Mouse (Mus musculus) heart, embryonic 14.5 days (tissue): ENCODE data around the gene Ttll9. TPM values are rescaled to one million over a fixed set of nuclear protein-coding genes. Genes with fewer than 3 reads are reported as not detected.

Experiments used
- ATAC-seq: fragments of 200-750 bp; cut with Nextera tagmentation; 2 replicates; pipeline ENCODE4 v1.8.0; 2017; ENCODE audit warnings: low read depth, moderate TSS enrichment; ENCODE audit not compliant: insufficient number of reproducible peaks, insufficient read depth, low FRiP score
- H3K27ac ChIP-seq, 2 experiments: fragments of 200-500 bp in 1 of 2; fragments of 300-500 bp in 1 of 2; sonication (generic) in 1 of 2; replicated peaks in 1 of 2; 2 replicates each; pipeline ENCODE4 v1.5.1; 2012 to 2014; ENCODE audit warnings: low read depth in 2 of 2, low read length in 2 of 2, control low read depth in 1 of 2, mild to moderate bottlenecking in 1 of 2, mixed read lengths in 1 of 2; ENCODE audit not compliant: control insufficient read depth in 1 of 2, insufficient read depth in 1 of 2
- H3K27me3 ChIP-seq: fragments of 300-500 bp; sonication (generic); 2 replicates; pipeline ENCODE4 v1.6.1; 2014; ENCODE audit warnings: mild to moderate bottlenecking, low read length, control low read depth; ENCODE audit not compliant: control insufficient read depth, insufficient read depth
- H3K36me3 ChIP-seq: fragments of 300-500 bp; sonication (generic); 2 replicates; pipeline ENCODE4 v1.6.1; 2014; ENCODE audit warnings: mild to moderate bottlenecking, control low read depth, low read length, mixed read lengths; ENCODE audit not compliant: control insufficient read depth, insufficient read depth
- H3K4me1 ChIP-seq, 2 experiments: fragments of 200-500 bp in 1 of 2; fragments of 300-500 bp in 1 of 2; sonication (generic) in 1 of 2; 2 replicates each; pipeline ENCODE4 v1.6.1; 2012 to 2014; ENCODE audit warnings: low read length in 2 of 2, control low read depth in 1 of 2, mixed read lengths in 1 of 2; ENCODE audit not compliant: control insufficient read depth in 2 of 2, insufficient read depth in 2 of 2
- H3K4me2 ChIP-seq: fragments of 300-500 bp; sonication (generic); 2 replicates; pipeline ENCODE4 v1.6.1; 2014; ENCODE audit warnings: mild to moderate bottlenecking, low read length
- H3K4me3 ChIP-seq, 2 experiments: fragments of 200-500 bp in 1 of 2; fragments of 300-500 bp in 1 of 2; sonication (generic) in 1 of 2; 2 replicates each; pipeline ENCODE4 v1.5.1; 2012 to 2014; ENCODE audit warnings: low read length in 2 of 2, mild to moderate bottlenecking in 2 of 2, control low read depth in 1 of 2, low read depth in 1 of 2, moderate library complexity in 1 of 2; ENCODE audit not compliant: control insufficient read depth in 1 of 2, insufficient read depth in 1 of 2
- H3K9ac ChIP-seq: fragments of 300-500 bp; sonication (generic); 2 replicates; pipeline ENCODE4 v1.6.1; 2014; ENCODE audit warnings: mild to moderate bottlenecking, low read length
- H3K9me3 ChIP-seq: fragments of 300-500 bp; sonication (generic); 2 replicates; pipeline ENCODE4 v1.6.1; 2016; ENCODE audit warnings: low read length, control low read depth; ENCODE audit not compliant: control insufficient read depth
- WGBS: fragments of 180-500 bp; shearing (Covaris S2); extraction: QIAGEN DNeasy Blood & Tissue Kit; methylation state at CpG from one replicate; pipeline ENCODE4 v1.1.7; 2014; 5-methylcytosine and 5-hydroxymethylcytosine counted together
- polyA plus RNA-seq: library from polyadenylated mRNA; unstranded; fragments of >200 nt; fragmentation: Nextera tagmentation; extraction: Ambion mirVana; gene quantifications from 2 replicates; pipeline ENCODE4 v1.2.1, GENCODE M21; 2014

The Ttll9 gene
- polyA plus RNA-seq, 1 experiment from 2014 or later: 0.30 TPM

DNA sequence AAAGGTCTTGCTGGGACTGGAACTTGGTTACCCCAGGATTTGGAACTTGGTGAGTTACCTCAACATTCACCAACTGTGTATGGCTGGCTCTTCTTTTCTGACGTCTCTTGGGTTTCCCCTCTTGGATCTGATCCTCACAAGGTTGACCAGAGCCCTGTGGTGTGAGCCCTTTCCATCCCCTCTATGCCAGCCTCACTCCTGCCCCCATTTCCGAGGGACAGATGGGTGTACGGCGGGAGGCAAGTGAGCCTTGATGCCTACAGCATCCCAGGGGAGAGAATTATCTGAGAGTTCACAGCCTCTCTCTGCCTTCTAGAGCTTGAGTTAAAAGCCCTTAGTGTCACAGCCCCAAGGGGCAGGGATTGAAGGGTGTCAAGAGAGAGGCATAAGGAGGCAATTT lies 65.2 kb downstream of the Ttll9 start:
- no peak for ATAC-seq
- no peak overlapping the region for H3K9ac ChIP-seq
- no peaks in the 10 kb centered on the region for H3K9me3 ChIP-seq
- no peaks in the 10 kb centered on the region for H3K36me3 ChIP-seq
- no peak overlapping the region for H3K4me2 ChIP-seq
- no peak overlapping the region for H3K27ac ChIP-seq
- no peak overlapping the region for H3K4me3 ChIP-seq
- H3K4me1 ChIP-seq: peaks cover 0 to 4% of the 10 kb centered on the region in 2 experiments; a peak in 1 of 4 replicates
- 41% methylated on average over 4 of the region's 4 CpGs for WGBS
- H3K27me3 ChIP-seq: peaks cover 51% of the 10 kb centered on the region

DNA sequence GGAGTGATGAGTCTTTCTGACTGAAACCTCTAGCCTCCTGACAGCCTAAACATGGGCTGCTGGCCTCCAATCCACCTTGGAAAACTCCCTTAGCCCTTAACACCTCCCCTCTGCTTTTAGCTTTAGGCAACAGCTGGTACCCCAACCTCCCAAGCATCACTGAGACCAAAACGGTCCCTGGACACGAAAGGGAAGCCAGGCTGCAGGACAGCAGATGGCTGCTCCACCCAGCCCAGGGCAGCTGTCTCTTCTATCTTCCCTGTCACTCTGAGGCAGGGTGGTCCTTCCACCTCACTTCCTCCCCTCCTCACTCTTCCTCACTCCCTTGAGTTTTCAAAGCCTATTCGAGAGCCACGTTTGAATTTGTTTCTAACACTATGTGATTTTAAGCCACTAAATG lies 68.1 kb downstream of the Ttll9 start:
- no peak for ATAC-seq
- Histone ChIP-seq H3K36me3 (no peaks in the 10 kb centered on the region), H3K4me3 (no peak overlapping the region), H3K9me3 (no peaks in the 10 kb centered on the region), H3K4me1 (peaks cover 0 to 4% of the 10 kb centered on the region in 2 experiments; a peak in 1 of 4 replicates), H3K27me3 (peaks cover 76% of the 10 kb centered on the region), H3K27ac (no peak overlapping the region), H3K4me2 (no peak overlapping the region), H3K9ac (no peak overlapping the region)
- 21% methylated on average over 4 of the region's 4 CpGs for WGBS

DNA sequence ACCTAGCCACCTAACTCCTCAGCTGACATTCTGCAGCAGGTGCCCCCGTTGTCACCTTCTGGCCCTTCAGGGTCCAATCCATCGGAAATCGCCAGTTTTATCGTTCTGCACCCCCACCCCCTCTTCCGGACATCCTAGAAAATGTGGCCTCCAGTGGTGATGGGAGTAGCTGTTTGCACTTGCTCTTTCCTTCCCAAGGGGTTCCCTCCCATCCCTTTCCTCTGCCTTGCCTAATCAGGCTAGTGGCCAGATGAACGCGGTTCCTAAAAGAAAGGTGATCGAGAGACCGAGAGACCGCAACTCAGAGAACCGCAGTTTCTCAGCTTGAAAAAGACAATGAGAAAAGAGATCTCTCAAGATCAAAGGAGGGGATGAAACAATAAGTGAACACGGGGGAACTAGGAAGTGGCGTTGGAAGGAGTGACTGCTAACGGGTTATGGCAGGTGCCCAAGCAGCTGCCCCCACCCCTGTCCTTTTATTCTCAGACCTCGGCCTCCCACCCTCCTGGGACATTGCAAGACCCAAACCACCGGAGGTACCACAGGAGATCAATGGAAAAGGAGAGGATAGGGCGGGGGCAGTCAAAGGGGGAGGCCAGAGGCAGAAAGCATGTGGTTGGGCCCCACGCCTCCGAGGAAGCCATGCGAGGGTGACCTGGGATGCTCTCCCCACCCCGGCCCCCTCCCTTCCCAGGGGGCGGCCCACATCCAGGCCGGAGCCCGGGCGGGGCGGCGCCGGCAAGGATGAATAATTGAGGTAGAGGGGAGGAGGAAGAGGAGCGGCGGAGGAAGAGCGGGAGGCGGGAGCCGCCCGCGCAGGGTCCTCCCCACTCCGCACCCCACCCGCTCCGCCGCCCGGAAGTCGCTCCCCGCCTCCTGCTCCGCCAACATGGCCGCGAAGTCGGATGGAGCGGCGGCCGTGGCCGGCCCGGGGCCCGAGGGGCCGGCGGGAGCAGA lies 69.1 kb downstream of the Ttll9 start, which contains the start of gene Xkr7:
Gene Xkr7, plus strand, starts transcription at position 727 of the 957 bp plus-strand sequence.
- ATAC-seq: 0 out of 2 replicates have a peak, but pooled peaks have one; percentile 21

DNA sequence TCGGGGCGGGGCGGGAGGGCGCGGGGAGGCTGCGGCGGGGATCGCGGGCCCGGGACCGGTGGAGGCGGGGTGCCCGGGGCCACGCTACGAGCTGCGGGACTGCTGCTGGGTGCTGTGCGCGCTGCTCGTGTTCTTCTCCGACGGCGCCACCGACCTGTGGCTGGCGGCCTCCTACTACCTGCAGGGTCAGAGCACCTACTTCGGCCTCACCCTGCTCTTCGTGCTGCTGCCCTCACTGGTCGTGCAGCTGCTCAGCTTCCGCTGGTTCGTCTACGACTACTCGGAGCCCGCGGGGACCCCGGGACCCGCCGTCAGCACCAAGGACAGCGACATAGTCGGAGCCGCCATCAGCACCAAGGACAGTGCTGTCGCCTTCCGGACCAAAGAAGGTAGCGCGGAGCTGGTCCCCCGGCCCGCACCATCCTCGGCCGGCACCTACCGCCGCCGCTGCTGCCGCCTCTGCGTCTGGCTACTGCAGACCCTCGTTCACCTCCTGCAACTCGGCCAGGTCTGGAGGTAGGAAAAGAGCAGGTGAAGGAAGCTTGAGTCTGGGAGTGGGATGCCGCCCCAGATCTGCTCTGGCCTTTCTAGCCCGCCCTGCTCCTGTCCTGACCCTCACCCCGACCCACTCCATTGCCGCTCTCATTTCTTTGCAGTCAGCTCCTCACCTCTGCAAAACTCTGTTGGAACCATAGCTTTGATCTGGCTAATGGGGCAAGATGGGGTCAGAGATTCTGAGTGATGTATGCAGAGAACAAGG lies 70.0 kb downstream of the Ttll9 start:
- WGBS: 2% methylated on average over 43 of the region's 58 CpGs
- H3K27ac ChIP-seq: no peak overlapping the region
- H3K9ac ChIP-seq: no peak overlapping the region
- peak overlapping the region; percentile 29 to 36; a peak in 3 of 4 replicates for H3K4me3 ChIP-seq
- H3K27me3 ChIP-seq: peaks cover 81% of the 10 kb centered on the region
- no peaks in the 10 kb centered on the region for H3K9me3 ChIP-seq
- peak overlapping the region; percentile 72 for H3K4me2 ChIP-seq
- peaks cover 0 to 4% of the 10 kb centered on the region in 2 experiments; a peak in 1 of 4 replicates for H3K4me1 ChIP-seq
- peak; percentile 50 for ATAC-seq
- no peaks in the 10 kb centered on the region for H3K36me3 ChIP-seq

More for the DNA sequence above, 69.1 kb downstream of the Ttll9 start, which contains the start of gene Xkr7:
- Histone ChIP-seq H3K4me3 (peak within 1 kb of the TSS; percentile 29 to 36; a peak in 3 of 4 replicates), H3K4me2 (peak within 1 kb of the TSS; percentile 72), H3K27me3 (peaks cover 81% of the 10 kb centered on the region), H3K9me3 (no peaks in the 10 kb centered on the region), H3K36me3 (no peaks in the 10 kb centered on the region), H3K4me1 (peaks cover 0 to 4% of the 10 kb centered on the region in 2 experiments; a peak in 1 of 4 replicates), H3K9ac (no peak within 1 kb of the TSS), H3K27ac (no peak within 1 kb of the TSS)
- 3% methylated on average over 48 of the region's 54 CpGs for WGBS

DNA sequence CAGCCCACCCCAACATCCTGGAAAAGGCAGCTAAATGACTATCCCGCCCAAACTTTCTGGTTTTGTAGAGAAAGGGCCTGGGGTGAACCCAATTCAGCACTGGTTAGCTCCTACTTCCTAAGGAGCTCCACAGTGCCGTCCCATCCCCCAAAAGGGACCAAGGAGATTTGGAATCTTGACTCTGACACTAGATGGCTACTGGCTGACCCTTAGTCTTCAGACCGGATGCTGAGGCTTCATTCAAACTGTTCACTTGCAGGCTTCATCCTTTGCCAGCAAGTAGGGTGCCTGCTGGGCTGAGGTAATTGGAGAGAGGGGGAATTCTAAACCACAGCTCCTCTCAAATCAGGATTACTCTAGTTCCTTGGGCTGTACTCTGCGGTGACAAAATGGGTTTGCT lies 70.7 kb downstream of the Ttll9 start:
- no peak overlapping the region for H3K4me2 ChIP-seq
- H3K9me3 ChIP-seq: no peaks in the 10 kb centered on the region
- no peak overlapping the region for H3K9ac ChIP-seq
- H3K4me1 ChIP-seq: peaks cover 0 to 4% of the 10 kb centered on the region in 2 experiments; a peak in 1 of 4 replicates
- peaks cover 83% of the 10 kb centered on the region for H3K27me3 ChIP-seq
- no peaks in the 10 kb centered on the region for H3K36me3 ChIP-seq
- H3K4me3 ChIP-seq: no peak overlapping the region
- H3K27ac ChIP-seq: no peak overlapping the region
- WGBS: 13% methylated on average over 4 of the region's 4 CpGs
- ATAC-seq: no peak

DNA sequence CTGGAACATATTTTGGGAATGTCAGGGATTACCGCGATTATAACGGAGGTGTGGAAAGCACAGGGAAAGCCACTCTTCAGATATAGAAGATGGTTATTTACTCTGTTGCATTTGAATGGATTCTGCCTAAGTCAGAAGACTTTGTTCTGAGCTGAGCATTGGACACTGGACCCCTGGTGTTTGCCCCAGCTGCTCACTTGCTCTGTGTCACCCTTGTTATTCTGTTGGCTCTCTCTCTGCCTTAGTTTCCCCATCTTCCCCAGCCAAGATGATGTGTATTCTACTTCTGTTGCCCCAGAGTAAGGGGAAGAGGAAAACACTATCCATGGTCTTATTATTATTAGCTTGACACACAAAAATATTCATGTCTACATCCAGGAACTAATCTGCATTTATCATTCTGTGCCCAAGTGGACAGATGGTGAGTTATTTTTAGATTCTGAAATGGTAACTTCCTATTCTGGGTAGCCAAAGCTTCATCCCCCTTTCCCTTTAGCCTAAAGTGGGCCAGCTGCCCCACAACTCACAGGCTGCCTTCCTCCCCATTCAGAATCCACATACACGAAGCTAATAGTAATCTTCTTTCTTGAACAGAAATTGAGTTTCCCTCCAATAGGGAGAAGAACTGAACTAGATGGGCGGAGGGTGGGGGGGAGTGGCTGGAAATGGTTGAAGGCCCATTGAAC lies 71.4 kb downstream of the Ttll9 start:
- no peak for ATAC-seq
- Histone ChIP-seq H3K27me3 (peaks cover 81% of the 10 kb centered on the region), H3K4me1 (peaks cover 0 to 4% of the 10 kb centered on the region in 2 experiments; a peak in 1 of 4 replicates), H3K9ac (no peak overlapping the region), H3K27ac (no peak overlapping the region), H3K4me2 (no peak overlapping the region), H3K36me3 (no peaks in the 10 kb centered on the region), H3K9me3 (no peaks in the 10 kb centered on the region), H3K4me3 (no peak overlapping the region)
- WGBS: 60% methylated on average over 5 of the region's 5 CpGs

DNA sequence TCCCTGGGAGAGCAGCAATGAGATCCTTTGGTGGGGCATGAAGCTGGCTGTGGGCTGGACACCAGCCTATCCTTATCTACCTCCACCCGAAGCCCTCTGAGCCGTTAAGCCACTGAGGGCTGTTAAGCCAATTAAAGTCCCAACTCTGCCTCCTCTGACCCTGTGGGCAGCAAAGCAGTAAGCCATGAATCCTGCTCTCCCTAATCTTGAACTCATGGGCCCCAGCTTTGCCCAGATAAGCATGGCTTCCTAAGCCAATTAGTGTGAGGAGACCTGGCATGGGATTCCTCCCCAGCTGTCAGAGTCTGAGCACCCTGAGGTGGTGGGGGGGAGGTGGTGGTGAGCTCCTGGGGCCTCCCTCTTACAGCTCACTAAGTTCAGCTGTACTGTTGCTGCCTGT lies 74.4 kb downstream of the Ttll9 start:
- no peak for ATAC-seq
- Histone ChIP-seq H3K36me3 (no peaks in the 10 kb centered on the region), H3K9me3 (no peaks in the 10 kb centered on the region), H3K27me3 (peaks cover 53% of the 10 kb centered on the region), H3K9ac (no peak overlapping the region), H3K27ac (no peak overlapping the region), H3K4me1 (peaks cover 0 to 4% of the 10 kb centered on the region in 2 experiments; a peak in 1 of 4 replicates), H3K4me2 (no peak overlapping the region), H3K4me3 (no peak overlapping the region)
- 0% methylated on average over 2 of the region's 2 CpGs for WGBS
